Comparison of ENCODE assay signal across 8 mouse cellular contexts in genomic region chr17:33909869-33910250, GRCm38 (mm10). TPM values are rescaled to one million over a fixed set of nuclear protein-coding genes. Genes with fewer than 3 reads are reported as not detected.
DNase-seq lines count a peak whose midpoint lies in the region; ATAC-seq lines count a peak whose summit lies in the region.

No protein-coding gene starts in this region.

- H3K27ac ChIP-seq in neural tube, embryonic 11.5 days (ENCODE audit: low read depth, low read length), result peak overlapping the region; percentile 79
- H3K27ac ChIP-seq in heart, embryonic 14.5 days (replicated peaks in 1 of 2; ENCODE audit: control insufficient read depth in 1 of 2, insufficient read depth in 1 of 2, low read depth in 2 of 2, low read length in 2 of 2), result peak overlapping the region; percentile 43 to 92

- H3K27me3 ChIP-seq in neural tube, embryonic 11.5 days (ENCODE audit: control insufficient read depth, insufficient read depth, low read length), result no peaks in the 10 kb centered on the region
- no peaks in the 10 kb centered on the region for H3K27me3 ChIP-seq in heart, embryonic 14.5 days (ENCODE audit: control insufficient read depth, insufficient read depth, low read length)

- DNase-seq in neural tube, embryonic 11.5 days (ENCODE audit: low spot score), result no peak
- no peak for DNase-seq in neural tube, embryonic 10.5 days (ENCODE audit: extremely low spot score, low spot score)
- peak; percentile 66 for DNase-seq in kidney, postnatal 10 days
- DNase-seq in lung, postnatal 4 days, result peak; percentile 62 to 68
- peak; percentile 60 for DNase-seq in thymus, postnatal 14 days
- DNase-seq in right cerebral cortex, postnatal 4 days, result no peak

- no peak for ATAC-seq in neural tube, embryonic 11.5 days (ENCODE audit: insufficient read depth, low FRiP score, low TSS enrichment)
- peak; percentile 22; the same call in 1 of the 2 replicates for ATAC-seq in common myeloid progenitor, adult 5-6 weeks (replicated peaks; ENCODE audit: low read depth, poor library complexity, severe bottlenecking)
- peak; percentile 0; the same call in 1 of the 2 replicates for ATAC-seq in heart, embryonic 14.5 days (ENCODE audit: insufficient number of reproducible peaks, insufficient read depth, low FRiP score, low read depth)

- H3K4me1 ChIP-seq in neural tube, embryonic 11.5 days (ENCODE audit: control insufficient read depth, insufficient read depth, low read length), result peaks cover 15% of the 10 kb centered on the region
- H3K4me1 ChIP-seq in heart, embryonic 14.5 days (ENCODE audit: control insufficient read depth in 2 of 2, insufficient read depth in 2 of 2, low read length in 2 of 2), result peaks cover 5 to 15% of the 10 kb centered on the region in 2 experiments; a peak in 2 of 4 replicates

- under 1% methylated on average over 14 of the region's 14 CpGs for WGBS in neural tube, embryonic 11.5 days
- WGBS in heart, embryonic 14.5 days, result under 1% methylated on average over 14 of the region's 14 CpGs

- H3K9me3 ChIP-seq in neural tube, embryonic 11.5 days (ENCODE audit: control insufficient read depth, low read length), result no peaks in the 10 kb centered on the region
- H3K9me3 ChIP-seq in heart, embryonic 14.5 days (ENCODE audit: control insufficient read depth, low read length), result no peaks in the 10 kb centered on the region

- H3K4me3 ChIP-seq in neural tube, embryonic 11.5 days (ENCODE audit: low read depth, low read length), result peak overlapping the region; percentile 85
- H3K4me3 ChIP-seq in heart, embryonic 14.5 days (ENCODE audit: control insufficient read depth in 1 of 2, insufficient read depth in 1 of 2, low read depth in 1 of 2, low read length in 2 of 2), result peak overlapping the region; percentile 59 to 85

- H3K9ac ChIP-seq in neural tube, embryonic 11.5 days (ENCODE audit: low read length), result peak overlapping the region; percentile 77
- H3K9ac ChIP-seq in heart, embryonic 14.5 days (ENCODE audit: low read length), result peak overlapping the region; percentile 93

- H3K36me3 ChIP-seq in neural tube, embryonic 11.5 days (ENCODE audit: control insufficient read depth, insufficient read depth, low read length), result peaks cover 23% of the 10 kb centered on the region
- H3K36me3 ChIP-seq in heart, embryonic 14.5 days (ENCODE audit: control insufficient read depth, insufficient read depth, low read length), result peaks cover 43% of the 10 kb centered on the region

- H3K4me2 ChIP-seq in neural tube, embryonic 11.5 days (ENCODE audit: low read depth), result peak overlapping the region; percentile 68
- peak overlapping the region; percentile 93 for H3K4me2 ChIP-seq in heart, embryonic 14.5 days (ENCODE audit: low read length)

RNA-seq across cellular contexts. Expression of gene Daxx, which starts 0.6 kb away (rescaled TPM):
- polyA plus RNA-seq in neural tube, embryonic 11.5 days (2014; fragmentation: Nextera tagmentation; extraction: Ambion mirVana), result 61.2 and 61.4 TPM in 2 replicates
- total RNA-seq in common myeloid progenitor, adult 5-6 weeks (2017), result 24.1 and 44.4 TPM in 2 replicates
- polyA plus RNA-seq in heart, embryonic 14.5 days (2014; fragmentation: Nextera tagmentation; extraction: Ambion mirVana), result 24.5 and 27.2 TPM in 2 replicates

RNA-seq across cellular contexts. Expression of gene Platr17, which starts 4.9 kb away (rescaled TPM):
- not detected in 2 replicates for polyA plus RNA-seq in neural tube, embryonic 11.5 days (2014; fragmentation: Nextera tagmentation; extraction: Ambion mirVana)
- total RNA-seq in common myeloid progenitor, adult 5-6 weeks (2017), result 1.2 and 1.5 TPM in 2 replicates
- polyA plus RNA-seq in heart, embryonic 14.5 days (2014; fragmentation: Nextera tagmentation; extraction: Ambion mirVana), result 0.26 and 0.35 TPM in 2 replicates

RNA-seq across cellular contexts. Expression of gene Tapbp, which starts 5.8 kb away (rescaled TPM):
- polyA plus RNA-seq in neural tube, embryonic 11.5 days (2014; fragmentation: Nextera tagmentation; extraction: Ambion mirVana), result 12.9 and 16.2 TPM in 2 replicates
- total RNA-seq in common myeloid progenitor, adult 5-6 weeks (2017), result 42.2 and 56.4 TPM in 2 replicates
- polyA plus RNA-seq in heart, embryonic 14.5 days (2014; fragmentation: Nextera tagmentation; extraction: Ambion mirVana), result 44.9 and 47.1 TPM in 2 replicates

RNA-seq across cellular contexts. Expression of gene Zbtb22, which starts 5.8 kb away (rescaled TPM):
- polyA plus RNA-seq in neural tube, embryonic 11.5 days (2014; fragmentation: Nextera tagmentation; extraction: Ambion mirVana), result 10.5 and 11.2 TPM in 2 replicates
- total RNA-seq in common myeloid progenitor, adult 5-6 weeks (2017), result 16.6 and 24.1 TPM in 2 replicates
- 4.5 and 8.9 TPM in 2 replicates for polyA plus RNA-seq in heart, embryonic 14.5 days (2014; fragmentation: Nextera tagmentation; extraction: Ambion mirVana)

RNA-seq across cellular contexts. Expression of gene Kifc1, which starts 19.4 kb away (rescaled TPM):
- 8.4 and 11.0 TPM in 2 replicates for polyA plus RNA-seq in neural tube, embryonic 11.5 days (2014; fragmentation: Nextera tagmentation; extraction: Ambion mirVana)
- 29.6 and 37.5 TPM in 2 replicates for total RNA-seq in common myeloid progenitor, adult 5-6 weeks (2017)
- polyA plus RNA-seq in heart, embryonic 14.5 days (2014; fragmentation: Nextera tagmentation; extraction: Ambion mirVana), result 4.5 and 5.4 TPM in 2 replicates

Comparison
In these comparisons a context has a peak if more than half of its experiments do, and no peak if none do; other contexts are left out.
1. DNase-seq: peak in kidney, postnatal 10 days (single experiment), lung, postnatal 4 days (2 of 2) and thymus, postnatal 14 days (single experiment); none in neural tube, embryonic 11.5 days (single experiment), neural tube, embryonic 10.5 days (single experiment) and right cerebral cortex, postnatal 4 days (single experiment).